16 mouse cellular contexts compared by ENCODE assay signal in genomic region chr11:54203162-54203561, GRCm38 (mm10). TPM values are rescaled to one million over a fixed set of nuclear protein-coding genes. Genes with fewer than 3 reads are reported as not detected.
A peak's percentile ranks its signal among the peaks of the same experiment; 100 is the strongest.
DNase-seq lines count a peak whose midpoint lies in the region; ATAC-seq and TF ChIP-seq lines count a peak whose summit lies in the region.
"Had no signal": no experiment of that assay in that cellular context is flagged by ENCODE, and none has a peak within 500 bp of the region (broad histone marks: within the 10 kb centered on the region; RNA-seq: fewer than 3 reads in every experiment).

No protein-coding gene starts in this region.

- no peak overlapping the region for H3K4me2 ChIP-seq in forebrain, embryonic 12.5 days
- H3K4me2 ChIP-seq: hindbrain, embryonic 12.5 days; liver, embryonic 12.5 days; midbrain, embryonic 13.5 days had no signal

- H3K4me3 ChIP-seq in gastrocnemius, adult 2 months = no peak overlapping the region
- H3K4me3 ChIP-seq in left cerebral cortex, adult 2 months = no peak overlapping the region
- H3K4me3 ChIP-seq in cortical plate, adult 2 months (ENCODE audit: insufficient read depth, low read length) = no peak overlapping the region
- H3K4me3 ChIP-seq in forebrain, embryonic 12.5 days (replicated peaks) = no peak overlapping the region
- H3K4me3 ChIP-seq: hindbrain, embryonic 12.5 days; liver, embryonic 12.5 days; midbrain, embryonic 13.5 days had no signal

- no peak for TF ChIP-seq POLR2A in cortical plate, adult 2 months (IDR thresholded peaks at IDR 0.05; ENCODE audit: extremely low read depth, insufficient read depth, low read length)

- no peak for ATAC-seq in forebrain, embryonic 12.5 days (ENCODE audit: low FRiP score)
- ATAC-seq: liver, embryonic 12.5 days; midbrain, embryonic 13.5 days had no signal

- H3K9ac ChIP-seq in forebrain, embryonic 12.5 days = no peak overlapping the region
- H3K9ac ChIP-seq: hindbrain, embryonic 12.5 days; liver, embryonic 12.5 days; midbrain, embryonic 13.5 days had no signal

- no peaks in the 10 kb centered on the region for H3K9me3 ChIP-seq in forebrain, embryonic 12.5 days
- H3K9me3 ChIP-seq: hindbrain, embryonic 12.5 days; liver, embryonic 12.5 days had no signal

- WGBS in forebrain, embryonic 12.5 days = 94% methylated on average over 2 of the region's 2 CpGs

- DNase-seq in gastrocnemius, adult 2 months = no peak
- DNase-seq in gastrocnemius, adult 8-10 months (ENCODE audit: low spot score in 2 of 2) = no peak
- DNase-seq in left cerebral cortex, adult 2 months (ENCODE audit: extremely low spot score in 1 of 2, low spot score in 2 of 2) = peak in 1 of 2 experiments; percentile 33
- no peak for DNase-seq in left cerebral cortex, adult 11 months (ENCODE audit: low spot score)
- peak; percentile 36 to 42 for DNase-seq in lung, postnatal 4 days
- DNase-seq in MN1 (ENCODE audit: low spot score) = no peak
- DNase-seq: B cell, adult 2 months; cerebellum, postnatal 36 days had no signal

- no peaks in the 10 kb centered on the region for H3K27me3 ChIP-seq in forebrain, embryonic 12.5 days
- H3K27me3 ChIP-seq: hindbrain, embryonic 12.5 days; liver, embryonic 12.5 days; midbrain, embryonic 13.5 days had no signal

- no peaks in the 10 kb centered on the region for H3K36me3 ChIP-seq in forebrain, embryonic 12.5 days (replicated peaks)
- H3K36me3 ChIP-seq: hindbrain, embryonic 12.5 days; liver, embryonic 12.5 days; midbrain, embryonic 13.5 days had no signal

- intact Hi-C loops in gastrocnemius, adult 2 months (cut with DNase I) = no loop called here
- intact Hi-C loops in left cerebral cortex, adult 2 months (cut with DNase I) = no loop called here

- H3K27ac ChIP-seq in gastrocnemius, adult 2 months = no peak overlapping the region
- no peak overlapping the region for H3K27ac ChIP-seq in left cerebral cortex, adult 2 months
- no peak overlapping the region for H3K27ac ChIP-seq in cortical plate, adult 2 months (ENCODE audit: insufficient read depth, low read length)
- H3K27ac ChIP-seq in forebrain, embryonic 12.5 days = no peak overlapping the region
- H3K27ac ChIP-seq: hindbrain, embryonic 12.5 days; liver, embryonic 12.5 days; midbrain, embryonic 13.5 days had no signal

- no peaks in the 10 kb centered on the region for H3K4me1 ChIP-seq in cortical plate, adult 2 months (ENCODE audit: control insufficient read depth, insufficient read depth, low read length)
- H3K4me1 ChIP-seq in forebrain, embryonic 12.5 days = no peaks in the 10 kb centered on the region
- H3K4me1 ChIP-seq: hindbrain, embryonic 12.5 days; midbrain, embryonic 13.5 days had no signal

- TF ChIP-seq CTCF in gastrocnemius, adult 2 months (IDR thresholded peaks at IDR 0.05) = peak; percentile 28
- TF ChIP-seq CTCF in left cerebral cortex, adult 2 months (IDR thresholded peaks at IDR 0.05) = peak; percentile 46
- peak; percentile 52 for TF ChIP-seq CTCF in cortical plate, adult 2 months (IDR thresholded peaks at IDR 0.05; ENCODE audit: extremely low read depth, insufficient read depth, low read length)

RNA-seq across cellular contexts. Expression of gene Csf2, which starts 46.3 kb away (rescaled TPM):
- not detected for total RNA-seq in gastrocnemius, adult 2 months (2021)
- total RNA-seq in gastrocnemius, adult 8-10 months (2022) = not detected
- not detected for total RNA-seq in left cerebral cortex, adult 2 months (2021)
- polyA plus RNA-seq in cortical plate, adult 2 months (2012; rRNA removed) = not detected in 2 replicates
- polyA plus RNA-seq in forebrain, embryonic 12.5 days (2016; fragmentation: Nextera tagmentation; extraction: Ambion mirVana) = not detected in 2 replicates
- total RNA-seq: gastrocnemius, adult 18-20 months; layer of hippocampus, adult 18-20 months had no signal
- polyA plus RNA-seq: hindbrain, embryonic 12.5 days; liver, embryonic 12.5 days; midbrain, embryonic 13.5 days; stomach, embryonic 14.5 days had no signal

Comparison
In these comparisons a context has a peak if more than half of its experiments do, and no peak if none do; other contexts are left out.
1. DNase-seq: peak in lung, postnatal 4 days (2 of 2); none in gastrocnemius, adult 2 months (single experiment), gastrocnemius, adult 8-10 months (0 of 2), left cerebral cortex, adult 11 months (single experiment) and MN1 (single experiment).
2. Peak in every context shown above with its lines, with median percentiles within 50 percentile points of each other: CTCF ChIP-seq.